Mouse (Mus musculus): ENCODE data around the gene Lamtor5. TPM values are rescaled to one million over a fixed set of nuclear protein-coding genes. Genes with fewer than 3 reads are reported as not detected.

The Lamtor5 gene
- polyA plus RNA-seq, 1 experiment = 84.2 TPM

DNA sequence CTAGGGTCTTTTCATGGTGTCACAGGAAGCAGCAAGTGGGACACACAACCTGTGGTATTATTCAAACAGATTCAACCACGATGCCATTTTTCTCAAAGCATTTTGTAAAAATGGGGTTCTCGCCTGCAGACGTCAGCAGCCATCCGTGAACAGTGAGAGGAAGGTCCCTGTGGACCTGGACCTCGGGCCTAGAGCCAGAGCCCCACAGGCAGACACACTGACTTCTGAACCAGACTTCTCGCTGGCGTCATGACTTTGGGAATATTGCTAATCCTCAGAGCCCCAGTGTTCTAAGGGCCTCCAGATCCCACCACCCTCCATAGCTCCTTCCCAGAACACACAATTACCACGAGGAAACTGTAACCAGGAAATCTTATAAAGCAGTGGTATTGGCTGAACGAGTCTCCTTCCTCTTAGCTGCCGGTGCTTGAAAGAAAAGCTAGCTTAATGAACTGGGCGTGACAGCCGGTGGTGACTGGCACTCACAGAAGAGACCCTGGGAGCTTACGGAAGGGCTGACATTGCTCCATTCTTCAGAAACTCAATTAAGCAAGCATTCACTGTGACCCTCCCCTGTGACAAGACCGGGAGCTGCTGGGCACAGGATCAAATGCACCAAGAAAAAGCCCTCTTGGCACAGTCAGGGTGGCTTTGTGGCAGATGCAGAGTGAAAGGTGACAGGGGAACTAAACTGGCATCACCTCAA is 37.1 kb upstream of the Lamtor5 start:
- TF ChIP-seq POLR2A (IDR thresholded peaks at IDR 0.05; ENCODE audit: low read depth, low read length) = no peak
- TF ChIP-seq CTCF (IDR thresholded peaks at IDR 0.05; ENCODE audit: borderline replicate concordance, insufficient read depth, low read length) = no peak
- Histone ChIP-seq H3K27ac (ENCODE audit: insufficient read depth, low read length) (no peak overlapping the region), H3K4me1 (ENCODE audit: control insufficient read depth, insufficient read depth, low read length) (no peaks in the 10 kb centered on the region), H3K4me3 (ENCODE audit: insufficient read depth, low read length) (no peak overlapping the region)

DNA sequence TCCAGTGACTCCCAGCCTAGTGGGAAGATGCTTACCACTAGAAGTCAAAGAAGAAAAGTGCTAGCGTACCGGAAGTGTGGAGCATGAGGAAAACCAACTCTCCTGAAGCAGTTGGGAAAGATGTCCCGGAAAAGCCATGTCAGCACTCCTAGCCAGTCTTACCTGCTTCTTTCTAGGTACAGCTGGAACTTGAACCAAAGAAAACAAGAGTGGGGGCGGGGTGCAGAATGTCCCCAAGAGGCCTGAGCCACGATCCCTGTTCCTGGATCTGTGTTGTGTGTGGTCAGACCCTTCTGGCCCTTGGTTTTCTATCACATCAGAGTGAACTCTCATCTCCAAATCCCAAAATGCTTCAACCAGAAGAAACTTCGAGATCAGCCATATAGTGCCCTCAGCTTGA is 31.8 kb upstream of the Lamtor5 start:
- H3K27ac ChIP-seq (ENCODE audit: insufficient read depth, low read length) = no peak overlapping the region
- no peak overlapping the region for H3K4me3 ChIP-seq (ENCODE audit: insufficient read depth, low read length)
- H3K4me1 ChIP-seq (ENCODE audit: control insufficient read depth, insufficient read depth, low read length) = no peaks in the 10 kb centered on the region
- TF ChIP-seq CTCF (IDR thresholded peaks at IDR 0.05; ENCODE audit: borderline replicate concordance, insufficient read depth, low read length) (no peak), POLR2A (IDR thresholded peaks at IDR 0.05; ENCODE audit: low read depth, low read length) (no peak)

DNA sequence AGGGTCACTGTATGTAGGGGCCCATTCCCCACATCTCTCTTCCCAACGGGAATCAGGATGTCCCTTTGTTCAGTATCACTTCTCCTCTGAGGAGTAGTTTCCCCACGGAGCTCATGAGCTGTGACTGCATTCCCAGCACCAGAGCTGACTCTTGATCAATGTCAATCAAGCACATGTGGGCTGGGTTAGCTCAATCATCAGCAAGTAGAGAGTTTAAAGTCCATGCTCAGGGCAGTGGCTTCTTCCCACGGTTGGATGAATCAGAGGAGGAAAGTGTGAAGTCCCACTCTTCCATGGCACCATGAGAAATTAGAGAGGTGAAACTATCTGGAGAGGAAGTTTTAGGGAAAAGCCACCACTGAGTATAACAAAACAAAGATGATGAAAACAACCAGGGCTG is 29.6 kb upstream of the Lamtor5 start:
- H3K4me1 ChIP-seq (ENCODE audit: control insufficient read depth, insufficient read depth, low read length) = no peaks in the 10 kb centered on the region
- no peak overlapping the region for H3K27ac ChIP-seq (ENCODE audit: insufficient read depth, low read length)
- TF ChIP-seq CTCF (IDR thresholded peaks at IDR 0.05; ENCODE audit: borderline replicate concordance, insufficient read depth, low read length) (no peak), POLR2A (IDR thresholded peaks at IDR 0.05; ENCODE audit: low read depth, low read length) (no peak)
- no peak overlapping the region for H3K4me3 ChIP-seq (ENCODE audit: insufficient read depth, low read length)

DNA sequence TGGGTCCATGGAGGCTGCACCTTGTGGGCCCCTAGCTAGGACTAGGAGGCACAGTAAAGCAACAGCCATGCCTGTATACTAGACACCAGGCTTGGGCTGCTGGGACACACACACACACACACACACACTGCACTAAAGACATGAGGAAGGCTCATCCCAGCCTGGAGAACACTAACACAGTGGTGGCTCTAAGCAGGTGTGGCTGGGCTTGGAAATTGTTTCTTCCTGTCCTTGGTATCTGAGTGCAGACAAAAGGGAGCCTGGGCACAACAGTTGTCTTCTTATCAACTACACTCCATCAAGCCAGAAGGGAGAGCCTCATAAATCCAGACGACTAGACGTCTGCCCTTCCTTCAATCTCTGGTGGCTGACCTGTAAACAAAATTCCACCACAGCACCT is 28.3 kb upstream of the Lamtor5 start:
- H3K27ac ChIP-seq (ENCODE audit: insufficient read depth, low read length) = no peak overlapping the region
- H3K4me3 ChIP-seq (ENCODE audit: insufficient read depth, low read length) = no peak overlapping the region
- TF ChIP-seq CTCF (IDR thresholded peaks at IDR 0.05; ENCODE audit: borderline replicate concordance, insufficient read depth, low read length) = no peak
- no peak for TF ChIP-seq POLR2A (IDR thresholded peaks at IDR 0.05; ENCODE audit: low read depth, low read length)
- no peaks in the 10 kb centered on the region for H3K4me1 ChIP-seq (ENCODE audit: control insufficient read depth, insufficient read depth, low read length)

DNA sequence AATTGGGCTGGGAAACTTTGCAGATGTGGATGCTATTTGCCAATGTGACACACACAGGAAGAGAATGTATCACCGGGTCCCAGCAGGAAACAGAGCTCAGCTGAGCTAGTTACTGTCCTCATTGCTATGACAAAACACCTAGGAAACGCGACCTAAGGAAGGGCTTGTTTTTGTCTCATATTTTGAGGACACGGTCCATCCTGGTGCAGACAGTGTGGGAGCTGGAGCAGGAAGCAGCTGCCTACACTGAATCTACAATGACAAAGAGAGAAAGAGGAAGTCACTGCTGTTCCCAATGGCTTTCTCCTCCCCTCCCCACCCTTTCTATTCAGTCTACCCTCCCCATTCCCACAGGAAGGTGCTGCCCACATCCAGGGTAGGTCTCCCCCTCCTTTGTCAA is 26.6 kb upstream of the Lamtor5 start:
- Histone ChIP-seq H3K4me1 (ENCODE audit: control insufficient read depth, insufficient read depth, low read length) (no peaks in the 10 kb centered on the region), H3K4me3 (ENCODE audit: insufficient read depth, low read length) (no peak overlapping the region), H3K27ac (ENCODE audit: insufficient read depth, low read length) (no peak overlapping the region)
- TF ChIP-seq CTCF (IDR thresholded peaks at IDR 0.05; ENCODE audit: borderline replicate concordance, insufficient read depth, low read length) (no peak), POLR2A (IDR thresholded peaks at IDR 0.05; ENCODE audit: low read depth, low read length) (no peak)

DNA sequence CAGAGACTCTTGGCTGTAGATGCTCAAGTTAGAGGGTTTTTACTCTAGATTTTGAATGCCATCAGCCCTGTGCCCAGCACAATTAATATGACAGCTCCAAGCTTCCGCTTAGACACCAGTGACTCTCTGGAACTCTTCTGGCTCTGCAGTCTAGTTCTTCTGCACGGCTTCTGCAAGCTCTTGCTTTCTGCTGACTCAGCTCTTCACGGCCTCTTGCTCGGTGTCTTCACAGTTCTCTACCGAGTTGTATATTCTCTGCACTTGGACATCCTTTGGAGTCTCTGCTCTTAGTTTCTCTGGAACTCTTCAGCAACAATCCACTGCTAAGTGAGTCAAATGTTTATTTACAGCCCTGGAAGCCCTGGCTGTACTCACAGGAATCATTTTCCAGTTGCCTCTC is 24.7 kb upstream of the Lamtor5 start:
- Histone ChIP-seq H3K4me1 (ENCODE audit: control insufficient read depth, insufficient read depth, low read length) (no peaks in the 10 kb centered on the region), H3K27ac (ENCODE audit: insufficient read depth, low read length) (no peak overlapping the region), H3K4me3 (ENCODE audit: insufficient read depth, low read length) (no peak overlapping the region)
- TF ChIP-seq CTCF (IDR thresholded peaks at IDR 0.05; ENCODE audit: borderline replicate concordance, insufficient read depth, low read length) (no peak), POLR2A (IDR thresholded peaks at IDR 0.05; ENCODE audit: low read depth, low read length) (no peak)

DNA sequence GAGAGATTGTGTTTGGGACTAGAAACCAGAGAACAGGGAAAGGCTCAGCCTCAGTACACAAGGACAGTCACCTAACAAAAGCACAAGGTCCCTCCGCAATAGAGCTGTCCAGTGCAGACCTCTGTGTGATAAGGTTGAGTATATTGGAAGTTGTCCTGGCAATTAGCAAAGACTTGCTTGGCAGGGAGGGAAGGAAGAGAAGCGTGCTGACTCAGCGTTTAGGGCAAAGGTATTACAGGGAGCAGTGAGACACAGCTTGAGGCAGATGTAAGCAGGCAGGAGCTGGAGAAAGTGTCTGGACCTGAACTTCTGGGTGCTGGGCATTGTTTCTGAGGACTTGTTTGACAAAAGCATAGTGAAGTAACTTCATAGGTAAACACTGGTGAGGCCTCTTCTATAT is 22.7 kb upstream of the Lamtor5 start:
- H3K4me1 ChIP-seq (ENCODE audit: control insufficient read depth, insufficient read depth, low read length) = no peaks in the 10 kb centered on the region
- no peak overlapping the region for H3K4me3 ChIP-seq (ENCODE audit: insufficient read depth, low read length)
- no peak overlapping the region for H3K27ac ChIP-seq (ENCODE audit: insufficient read depth, low read length)
- no peak for TF ChIP-seq CTCF (IDR thresholded peaks at IDR 0.05; ENCODE audit: borderline replicate concordance, insufficient read depth, low read length)

DNA sequence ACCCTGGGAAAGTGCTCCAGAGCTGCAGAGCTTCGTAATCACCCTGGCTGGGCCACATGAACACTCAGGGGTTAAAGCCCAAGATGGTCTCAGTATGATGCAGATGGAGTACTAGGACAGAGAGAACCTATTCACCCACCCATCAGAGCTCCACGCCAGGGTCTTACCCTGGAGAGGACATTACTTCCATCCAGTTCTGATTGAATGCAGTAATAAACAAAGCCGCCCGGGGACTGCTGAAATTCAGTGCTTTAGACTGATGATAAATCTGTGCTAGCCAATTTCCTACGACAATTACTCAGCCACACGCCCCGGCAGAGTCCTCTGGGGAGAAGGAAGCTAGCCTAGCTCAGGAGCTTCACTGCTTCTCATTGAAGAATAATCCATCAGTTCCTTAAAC is 21.9 kb upstream of the Lamtor5 start:
- H3K4me1 ChIP-seq (ENCODE audit: control insufficient read depth, insufficient read depth, low read length) = no peaks in the 10 kb centered on the region
- H3K27ac ChIP-seq (ENCODE audit: insufficient read depth, low read length) = no peak overlapping the region
- no peak overlapping the region for H3K4me3 ChIP-seq (ENCODE audit: insufficient read depth, low read length)
- no peak for TF ChIP-seq POLR2A (IDR thresholded peaks at IDR 0.05; ENCODE audit: low read depth, low read length)

DNA sequence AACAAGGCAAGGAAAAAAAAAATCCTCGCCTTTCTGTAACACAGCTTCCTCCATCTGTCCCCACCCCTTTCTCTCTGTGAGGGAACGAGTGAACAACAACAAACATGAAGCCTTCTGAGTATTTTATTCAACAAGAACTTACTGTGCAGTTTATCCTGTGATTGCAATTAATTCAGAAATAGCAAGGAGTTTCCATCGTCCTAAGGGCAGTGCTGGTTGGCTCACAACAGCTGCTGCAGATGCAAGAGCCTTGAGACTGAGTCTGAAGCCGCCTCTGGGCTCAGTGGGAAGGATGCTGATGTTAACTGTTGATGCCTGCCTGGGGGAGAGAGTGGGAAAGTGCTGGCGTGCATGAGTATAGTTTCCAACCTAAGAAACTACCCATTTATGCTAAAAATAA is 20.7 kb upstream of the Lamtor5 start:
- no peak overlapping the region for H3K4me3 ChIP-seq (ENCODE audit: insufficient read depth, low read length)
- no peak for TF ChIP-seq POLR2A (IDR thresholded peaks at IDR 0.05; ENCODE audit: low read depth, low read length)
- no peak for TF ChIP-seq CTCF (IDR thresholded peaks at IDR 0.05; ENCODE audit: borderline replicate concordance, insufficient read depth, low read length)
- no peak overlapping the region for H3K27ac ChIP-seq (ENCODE audit: insufficient read depth, low read length)

DNA sequence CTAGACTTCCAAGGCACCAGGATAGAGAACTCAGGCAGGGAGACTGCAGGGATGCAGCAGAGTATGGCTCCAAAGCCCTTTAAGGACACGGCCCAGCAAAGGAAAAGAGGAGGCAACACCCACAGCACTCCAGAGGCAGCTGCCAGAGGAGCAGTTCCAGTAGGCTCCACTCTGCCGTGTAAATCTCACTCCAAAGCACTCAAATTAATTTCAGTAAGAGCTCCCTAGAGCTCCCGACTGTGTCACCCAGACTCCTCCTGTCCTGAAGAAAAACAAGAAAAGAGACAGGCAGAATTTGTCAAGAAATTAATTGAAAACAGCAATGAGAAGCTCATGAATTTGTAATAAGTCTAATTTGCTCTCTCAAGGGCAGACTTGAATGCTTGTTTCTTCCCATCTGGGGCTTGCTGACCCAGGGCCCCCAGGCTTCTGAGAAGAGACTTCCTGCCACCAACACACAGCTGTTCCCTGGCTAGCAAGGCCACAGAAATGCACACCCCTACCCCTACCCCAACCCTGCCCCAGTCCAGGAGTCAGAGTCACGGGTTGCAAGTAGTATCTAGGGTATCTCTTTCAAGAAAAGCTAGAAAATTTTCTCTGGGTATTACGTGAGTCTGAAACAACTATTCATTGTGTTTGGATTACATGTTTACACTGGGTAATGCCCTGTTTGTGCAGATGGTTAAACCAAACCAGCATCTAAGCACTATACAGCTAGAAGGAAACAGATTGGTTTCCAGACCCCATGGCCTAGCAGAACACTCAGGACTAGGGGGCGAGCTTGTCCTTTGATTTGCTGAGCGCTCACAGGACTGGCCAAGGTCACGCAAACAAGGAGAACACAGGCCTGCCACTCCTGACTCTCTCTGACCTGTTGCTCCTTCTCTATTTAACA is 17.5 kb upstream of the Lamtor5 start:
- TF ChIP-seq POLR2A (IDR thresholded peaks at IDR 0.05; ENCODE audit: low read depth, low read length) (no peak), CTCF (IDR thresholded peaks at IDR 0.05; ENCODE audit: borderline replicate concordance, insufficient read depth, low read length) (no peak)
- Histone ChIP-seq H3K27ac (ENCODE audit: insufficient read depth, low read length) (no peak overlapping the region), H3K4me3 (ENCODE audit: insufficient read depth, low read length) (no peak overlapping the region), H3K4me1 (ENCODE audit: control insufficient read depth, insufficient read depth, low read length) (no peaks in the 10 kb centered on the region)

More for the DNA sequence above, 20.7 kb upstream of the Lamtor5 start:
- H3K4me1 ChIP-seq (ENCODE audit: control insufficient read depth, insufficient read depth, low read length) = no peaks in the 10 kb centered on the region
